In the genomic region with DNA sequence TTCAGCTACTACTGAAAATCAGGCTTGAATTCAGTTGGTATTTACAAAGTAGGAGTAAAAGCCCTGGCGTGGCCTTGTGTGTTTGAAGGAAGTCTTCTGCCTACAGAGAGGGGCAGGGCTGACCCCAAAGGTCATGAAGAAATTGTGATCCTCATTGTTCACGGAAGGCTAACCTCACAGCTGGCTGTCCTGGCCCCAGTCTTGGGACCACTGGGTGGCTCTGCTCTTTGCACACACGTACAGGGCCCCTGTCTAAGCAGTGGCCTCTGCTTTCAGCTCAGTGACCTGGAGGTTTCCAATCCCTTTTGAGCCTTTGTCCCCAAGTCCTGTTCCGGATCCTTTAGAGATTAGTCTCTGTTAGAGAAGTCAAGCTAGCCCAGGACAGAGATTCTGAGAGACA, we compare ENCODE assay signal across 20 mouse cellular contexts.
DNase-seq lines count a peak whose midpoint lies in the region; ATAC-seq and TF ChIP-seq lines count a peak whose summit lies in the region.
"Had no signal": no experiment of that assay in that cellular context is flagged by ENCODE, and none has a peak within 500 bp of the region (broad histone marks: within the 10 kb centered on the region; RNA-seq: fewer than 3 reads in every experiment).

No protein-coding gene starts in this region.

- no peaks in the 10 kb centered on the region for H3K36me3 ChIP-seq in forebrain, embryonic 10.5 days (replicated peaks)
- H3K36me3 ChIP-seq in forebrain, postnatal 0 days (ENCODE audit: insufficient read depth), result no peaks in the 10 kb centered on the region
- H3K36me3 ChIP-seq in kidney, embryonic 14.5 days (ENCODE audit: control insufficient read depth, insufficient read depth, low read length), result no peaks in the 10 kb centered on the region
- H3K36me3 ChIP-seq in midbrain, embryonic 10.5 days, result no peaks in the 10 kb centered on the region
- no peaks in the 10 kb centered on the region for H3K36me3 ChIP-seq in midbrain, embryonic 16.5 days (ENCODE audit: control insufficient read depth, insufficient read depth, low read length)
- no peaks in the 10 kb centered on the region for H3K36me3 ChIP-seq in embryonic facial prominence, embryonic 10.5 days (replicated peaks)
- H3K36me3 ChIP-seq: embryonic facial prominence, embryonic 13.5 days; heart, embryonic 13.5 days; hindbrain, embryonic 15.5 days had no signal

- no peak for ATAC-seq in forebrain, postnatal 0 days
- peak; percentile 86; the same call in 1 of the 2 replicates for ATAC-seq in kidney, embryonic 14.5 days (ENCODE audit: low FRiP score, low TSS enrichment)
- no peak for ATAC-seq in midbrain, embryonic 16.5 days
- ATAC-seq: forebrain, embryonic 13.5 days; inflammation-experienced regulatory T-cells, adult 6 months had no signal

- H3K9me3 ChIP-seq in forebrain, embryonic 10.5 days, result no peaks in the 10 kb centered on the region
- no peaks in the 10 kb centered on the region for H3K9me3 ChIP-seq in forebrain, postnatal 0 days (ENCODE audit: low read length)
- H3K9me3 ChIP-seq in kidney, embryonic 14.5 days (ENCODE audit: control insufficient read depth, low read length), result no peaks in the 10 kb centered on the region
- no peaks in the 10 kb centered on the region for H3K9me3 ChIP-seq in midbrain, embryonic 10.5 days (replicated peaks)
- no peaks in the 10 kb centered on the region for H3K9me3 ChIP-seq in midbrain, embryonic 16.5 days (replicated peaks; ENCODE audit: control insufficient read depth, low read length, poor library complexity, severe bottlenecking)
- no peaks in the 10 kb centered on the region for H3K9me3 ChIP-seq in embryonic facial prominence, embryonic 10.5 days
- H3K9me3 ChIP-seq: embryonic facial prominence, embryonic 13.5 days; forebrain, embryonic 13.5 days; heart, embryonic 13.5 days; hindbrain, embryonic 15.5 days had no signal

- DNase-seq in forebrain, embryonic 10.5 days (ENCODE audit: extremely low spot score, low spot score), result peak; percentile 27
- DNase-seq in forebrain, postnatal 0 days, result no peak
- no peak for DNase-seq in kidney, postnatal 36 days
- DNase-seq in midbrain, embryonic 10.5 days (ENCODE audit: low spot score), result peak; percentile 82
- DNase-seq in embryonic facial prominence, embryonic 10.5 days (ENCODE audit: low spot score), result peak; percentile 42
- no peak for DNase-seq in layer of hippocampus, adult 9-10 months (ENCODE audit: low spot score)
- DNase-seq: adrenal gland, postnatal 10 days; cerebellum, adult 11 months; cerebellum, adult 8-10 months; cerebellum, postnatal 14 days; gastrocnemius, adult 2 months; gastrocnemius, postnatal 25 days; heart, postnatal 4 days had no signal

- H3K4me1 ChIP-seq in forebrain, embryonic 10.5 days, result peaks cover 27% of the 10 kb centered on the region
- H3K4me1 ChIP-seq in forebrain, postnatal 0 days (ENCODE audit: insufficient read depth), result no peaks in the 10 kb centered on the region
- H3K4me1 ChIP-seq in kidney, embryonic 14.5 days (ENCODE audit: control insufficient read depth, insufficient read depth, low read length), result no peaks in the 10 kb centered on the region
- peaks cover 23% of the 10 kb centered on the region for H3K4me1 ChIP-seq in midbrain, embryonic 10.5 days
- H3K4me1 ChIP-seq in midbrain, embryonic 16.5 days (ENCODE audit: control insufficient read depth, insufficient read depth, low read length), result no peaks in the 10 kb centered on the region
- peaks cover 16% of the 10 kb centered on the region for H3K4me1 ChIP-seq in embryonic facial prominence, embryonic 10.5 days
- H3K4me1 ChIP-seq: heart, embryonic 13.5 days; hindbrain, embryonic 15.5 days had no signal

- H3K27me3 ChIP-seq in forebrain, embryonic 10.5 days (ENCODE audit: poor library complexity, severe bottlenecking), result peaks cover 62% of the 10 kb centered on the region
- H3K27me3 ChIP-seq in forebrain, postnatal 0 days (ENCODE audit: insufficient read depth, low read length), result no peaks in the 10 kb centered on the region
- H3K27me3 ChIP-seq in kidney, embryonic 14.5 days (ENCODE audit: control insufficient read depth, insufficient read depth, low read length), result no peaks in the 10 kb centered on the region
- H3K27me3 ChIP-seq in midbrain, embryonic 10.5 days (ENCODE audit: low read depth, poor library complexity, severe bottlenecking), result peaks cover 91% of the 10 kb centered on the region
- H3K27me3 ChIP-seq in midbrain, embryonic 16.5 days (ENCODE audit: control insufficient read depth, insufficient read depth, low read depth, low read length), result no peaks in the 10 kb centered on the region
- H3K27me3 ChIP-seq in embryonic facial prominence, embryonic 10.5 days (replicated peaks; ENCODE audit: low read depth, poor library complexity, severe bottlenecking), result no peaks in the 10 kb centered on the region; the same call in 1 of the 2 replicates
- H3K27me3 ChIP-seq: embryonic facial prominence, embryonic 13.5 days; forebrain, embryonic 13.5 days; heart, embryonic 13.5 days; hindbrain, embryonic 15.5 days had no signal

- no peak overlapping the region for H3K4me3 ChIP-seq in forebrain, embryonic 10.5 days
- no peak overlapping the region for H3K4me3 ChIP-seq in forebrain, postnatal 0 days (ENCODE audit: low read depth, low read length)
- H3K4me3 ChIP-seq in kidney, embryonic 14.5 days (ENCODE audit: low read length), result no peak overlapping the region
- no peak overlapping the region for H3K4me3 ChIP-seq in midbrain, embryonic 10.5 days
- no peak overlapping the region for H3K4me3 ChIP-seq in midbrain, embryonic 16.5 days (ENCODE audit: low read depth, low read length)
- H3K4me3 ChIP-seq in embryonic facial prominence, embryonic 10.5 days, result no peak overlapping the region
- H3K4me3 ChIP-seq: embryonic facial prominence, embryonic 13.5 days; forebrain, embryonic 13.5 days; gastrocnemius, adult 2 months; heart, embryonic 13.5 days; hindbrain, embryonic 15.5 days had no signal

- WGBS in forebrain, embryonic 10.5 days, result 3% methylated on average over 4 of the region's 4 CpGs
- 31% methylated on average over 4 of the region's 4 CpGs for WGBS in forebrain, postnatal 0 days
- 21% methylated on average over 4 of the region's 4 CpGs for WGBS in kidney, embryonic 14.5 days
- 7% methylated on average over 4 of the region's 4 CpGs for WGBS in midbrain, embryonic 10.5 days
- WGBS in midbrain, embryonic 16.5 days, result 21% methylated on average over 4 of the region's 4 CpGs
- 11% methylated on average over 4 of the region's 4 CpGs for WGBS in embryonic facial prominence, embryonic 10.5 days

- TF ChIP-seq CTCF in forebrain, postnatal 0 days (IDR thresholded peaks at IDR 0.05; ENCODE audit: low read depth), result no peak

- H3K9ac ChIP-seq in forebrain, postnatal 0 days, result no peak overlapping the region
- no peak overlapping the region for H3K9ac ChIP-seq in kidney, embryonic 14.5 days (ENCODE audit: low read depth, low read length)
- H3K9ac ChIP-seq in midbrain, embryonic 16.5 days (ENCODE audit: low read depth, low read length), result no peak overlapping the region
- H3K9ac ChIP-seq: embryonic facial prominence, embryonic 13.5 days; forebrain, embryonic 13.5 days; heart, embryonic 13.5 days; hindbrain, embryonic 15.5 days had no signal

- H3K4me2 ChIP-seq in forebrain, postnatal 0 days (ENCODE audit: low read depth), result no peak overlapping the region
- H3K4me2 ChIP-seq in kidney, embryonic 14.5 days (replicated peaks; ENCODE audit: low read depth, low read length), result no peak overlapping the region
- no peak overlapping the region for H3K4me2 ChIP-seq in midbrain, embryonic 16.5 days (ENCODE audit: low read length)
- H3K4me2 ChIP-seq: embryonic facial prominence, embryonic 13.5 days; forebrain, embryonic 13.5 days; heart, embryonic 13.5 days; hindbrain, embryonic 15.5 days had no signal

- peak overlapping the region; percentile 25; the same call in 1 of the 2 replicates for H3K27ac ChIP-seq in forebrain, embryonic 10.5 days
- H3K27ac ChIP-seq in forebrain, postnatal 0 days (ENCODE audit: low read depth, low read length), result no peak overlapping the region
- no peak overlapping the region for H3K27ac ChIP-seq in kidney, embryonic 14.5 days (ENCODE audit: low read depth, low read length)
- peak overlapping the region; percentile 46; the same call in 1 of the 2 replicates for H3K27ac ChIP-seq in midbrain, embryonic 10.5 days (replicated peaks)
- H3K27ac ChIP-seq in midbrain, embryonic 16.5 days (ENCODE audit: low read length), result no peak overlapping the region
- H3K27ac ChIP-seq in embryonic facial prominence, embryonic 10.5 days (replicated peaks), result no peak overlapping the region; the same call in 1 of the 2 replicates
- H3K27ac ChIP-seq: embryonic facial prominence, embryonic 13.5 days; forebrain, embryonic 13.5 days; gastrocnemius, adult 2 months; heart, embryonic 13.5 days; hindbrain, embryonic 15.5 days had no signal

Comparison
In these comparisons a context has a peak if more than half of its experiments do, and no peak if none do; other contexts are left out.
1. DNase-seq: peak in forebrain, embryonic 10.5 days (single experiment), midbrain, embryonic 10.5 days (single experiment) and embryonic facial prominence, embryonic 10.5 days (single experiment); none in forebrain, postnatal 0 days (single experiment), kidney, postnatal 36 days (0 of 2) and layer of hippocampus, adult 9-10 months (single experiment).
2. H3K27ac ChIP-seq: peak in forebrain, embryonic 10.5 days (single experiment) and midbrain, embryonic 10.5 days (single experiment); none in forebrain, postnatal 0 days (single experiment), kidney, embryonic 14.5 days (single experiment), midbrain, embryonic 16.5 days (single experiment) and embryonic facial prominence, embryonic 10.5 days (single experiment).